Mouse (Mus musculus): ENCODE measurements around the gene Cpt1b.

DNA sequence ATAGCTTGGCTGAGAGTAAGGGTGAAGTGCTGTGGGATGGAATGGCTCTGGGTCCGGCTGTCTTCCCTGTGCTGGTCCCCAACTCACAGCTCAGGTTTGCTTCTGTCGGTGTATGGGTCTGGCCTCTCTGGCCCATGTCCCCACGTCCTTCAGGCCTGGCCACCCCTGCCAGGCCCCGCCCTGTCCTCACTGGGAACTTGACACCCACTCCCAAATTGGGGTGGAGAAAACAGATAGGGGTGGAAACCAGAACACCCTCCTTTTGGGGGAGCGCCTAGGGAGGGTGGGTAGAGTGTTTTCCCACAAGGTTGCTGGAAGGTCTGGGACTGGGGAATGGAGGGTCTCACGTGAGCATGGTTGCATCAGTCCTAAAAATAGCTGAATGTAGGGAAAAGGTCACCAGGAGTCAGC, at the start of gene Cpt1b:
- TF ChIP-seq CTCF (IDR thresholded peaks at IDR 0.05; ENCODE audit: low read depth): no peak
- peak; percentile 98 for TF ChIP-seq EP300 (IDR thresholded peaks at IDR 0.05; ENCODE audit: low read depth)

Measured in heart, postnatal 0 days (tissue).